Mouse (Mus musculus): ENCODE data around the gene Olfr874.
"Not testable (repeated sequence)": the region's sequence is repeated elsewhere in the genome, so short reads cannot be mapped to it uniquely, and the experiment has no call there.

Olfr874 gene

GRCm38 (mm10) chr9:37744806-37745205, at the start of gene Olfr874:
Olfr874 (plus strand) TSS chr9:37745106.
- DNase-seq: no peak

GRCm38 (mm10) chr9:37716150-37716549, 28.8 kb upstream of the Olfr874 start, which contains the start of gene Olfr160:
Olfr160 (minus strand) TSS chr9:37716250.
- no peak for DNase-seq

DNA sequence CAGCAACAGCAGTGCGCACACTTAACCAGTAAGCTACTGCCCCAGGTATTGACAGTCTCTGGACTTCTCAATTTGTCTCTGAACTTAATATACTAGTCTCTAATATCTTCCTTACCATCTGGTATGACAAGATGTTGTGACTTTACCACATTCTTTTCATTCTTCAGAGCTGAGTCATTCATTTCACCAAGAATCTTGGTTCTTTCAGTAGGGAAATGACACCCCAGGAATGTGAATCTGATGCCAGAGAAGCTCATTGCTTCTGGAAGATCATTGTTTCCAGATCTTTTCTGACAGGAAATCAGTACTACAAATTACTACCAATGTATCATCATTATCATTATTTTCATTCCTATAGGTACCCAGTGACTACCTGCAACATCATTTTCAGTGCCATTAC, 10.6 kb upstream of the Olfr874 start:
- DNase-seq: no peak

GRCm38 (mm10) chr9:37750319-37751075, 5.6 kb downstream of the Olfr874 start:
- no peak for DNase-seq

DNA sequence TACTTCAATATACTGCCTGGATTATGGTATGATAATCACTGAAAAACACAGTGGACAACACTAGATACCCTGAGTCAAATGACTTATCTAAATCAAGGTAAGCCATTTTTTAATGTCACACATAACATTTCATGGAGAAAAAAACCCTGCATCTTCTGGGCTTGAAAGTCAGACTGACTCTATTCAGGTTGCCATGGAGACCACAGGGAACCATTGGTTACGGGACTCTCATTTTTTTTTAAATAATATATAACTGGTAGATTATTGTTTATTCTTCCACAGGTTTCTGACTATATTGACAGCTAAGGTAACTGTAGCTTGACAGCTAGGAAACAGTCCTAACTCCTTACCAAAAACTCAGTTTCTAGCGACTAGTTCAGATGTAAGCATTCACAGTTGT, 6.6 kb downstream of the Olfr874 start:
- DNase-seq: no peak

GRCm38 (mm10) chr9:37752006-37752405, 7.1 kb downstream of the Olfr874 start:
- DNase-seq: no peak

GRCm38 (mm10) chr9:37761728-37762127, 16.8 kb downstream of the Olfr874 start:
- no peak for DNase-seq

DNA sequence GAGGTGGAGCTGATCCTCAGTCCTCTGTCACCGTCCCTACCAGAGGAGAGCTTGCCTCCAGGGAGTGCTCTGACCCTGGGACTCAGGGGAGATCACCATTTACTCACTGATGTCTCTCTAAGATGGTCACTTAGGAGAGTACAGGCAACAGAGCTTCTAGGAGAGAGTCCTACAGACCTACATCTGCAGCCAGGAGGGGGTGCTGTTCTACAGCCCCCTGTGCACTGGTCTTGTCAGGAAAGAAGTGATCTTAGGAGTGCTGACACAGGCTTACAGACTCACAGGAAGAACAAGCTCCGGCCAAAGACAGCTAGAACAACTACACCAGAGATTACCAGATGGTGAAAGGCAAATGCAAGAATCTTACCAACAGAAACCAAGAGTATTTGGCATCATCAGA, 17.6 kb downstream of the Olfr874 start:
- DNase-seq: no peak

DNA sequence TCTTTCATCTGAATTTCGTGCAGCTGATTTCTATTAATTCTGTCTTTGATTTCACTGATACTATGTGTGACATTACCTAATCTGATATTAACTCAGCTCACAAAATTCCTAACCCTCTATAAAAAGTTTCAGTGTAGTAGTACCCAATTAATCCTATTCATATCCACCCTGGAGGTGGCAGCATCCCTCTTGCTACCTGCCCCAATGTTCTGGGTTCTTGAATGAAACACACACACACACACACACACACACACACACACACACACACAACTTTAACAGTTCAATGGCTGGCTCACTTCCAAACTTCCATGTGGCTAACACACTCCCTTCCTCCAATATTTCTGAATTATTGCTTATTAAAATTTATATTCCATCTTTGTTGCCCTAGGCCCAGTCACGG, 25.8 kb downstream of the Olfr874 start:
- DNase-seq: no peak

DNA sequence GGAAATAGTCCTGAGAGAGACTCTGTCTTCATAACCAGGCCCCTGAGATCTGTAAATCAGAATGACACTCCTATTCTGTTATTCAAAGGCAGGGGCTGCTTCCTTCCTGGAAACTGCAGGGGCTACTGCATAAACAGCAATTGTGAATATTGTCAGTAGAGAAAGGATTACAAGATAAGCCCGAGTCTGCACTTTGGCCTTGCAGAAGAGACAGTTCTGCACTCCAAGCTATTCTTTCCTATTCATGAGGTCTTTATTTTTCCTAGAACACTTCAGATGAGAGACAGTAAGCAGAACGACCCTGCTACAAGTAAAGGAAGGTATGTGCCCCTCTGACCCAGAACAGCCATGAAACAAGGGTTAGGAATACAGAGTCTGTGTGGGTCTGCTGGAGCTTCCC, 26.9 kb downstream of the Olfr874 start, which contains the start of gene Olfr875:
TSS of gene Olfr875 (plus strand) at position 99 of the 400 bp plus-strand sequence.
- no peak for DNase-seq

GRCm38 (mm10) chr9:37782766-37783260, 37.9 kb downstream of the Olfr874 start:
- DNase-seq: peak; percentile 27

DNA sequence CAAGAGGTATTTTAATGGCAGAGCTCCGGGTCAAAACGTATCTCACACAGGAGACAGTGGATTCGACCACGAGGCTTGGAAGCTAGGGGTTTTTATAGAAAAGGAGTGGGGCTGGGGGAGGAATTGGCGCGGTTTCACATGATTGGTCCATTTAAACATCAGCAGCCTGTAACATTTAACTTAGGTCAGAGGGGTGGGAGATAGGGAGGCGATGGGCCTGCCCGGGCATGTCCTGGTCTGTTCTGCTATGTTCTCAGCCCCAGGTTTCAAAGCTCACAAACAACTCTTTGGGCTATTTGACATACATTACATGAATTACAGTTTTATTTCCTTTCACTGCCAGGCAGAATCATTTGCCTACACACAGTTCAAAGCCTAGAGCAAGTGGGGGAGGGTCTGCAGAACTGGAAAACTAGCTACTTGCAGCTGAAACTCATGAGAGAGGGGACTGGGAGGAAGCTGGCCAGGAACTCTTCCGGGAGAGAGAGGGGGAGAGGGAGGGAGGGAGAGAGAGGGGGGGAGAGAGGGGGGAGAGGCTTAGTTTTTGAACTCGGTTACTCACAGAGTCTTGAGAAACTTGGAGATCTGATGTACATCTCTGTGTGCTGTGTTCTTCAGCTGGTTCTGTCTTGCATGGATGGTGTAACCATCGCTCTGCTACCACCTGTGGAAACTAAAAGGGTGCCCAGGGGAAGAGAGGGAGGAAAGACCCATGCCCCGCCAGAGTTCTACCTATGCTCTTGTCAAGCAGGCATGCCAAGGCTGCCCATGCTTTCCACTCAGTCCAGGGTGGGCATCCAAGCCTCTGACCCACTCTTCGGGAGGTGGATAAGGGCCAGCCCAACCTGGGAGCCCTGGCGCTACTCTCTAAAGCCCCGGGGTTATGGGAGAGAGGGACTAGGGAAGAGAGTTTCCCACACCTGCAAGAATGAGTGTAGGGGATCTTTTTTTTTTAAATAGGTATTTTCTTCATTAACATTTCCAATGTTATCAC, 38.8 kb downstream of the Olfr874 start:
- not testable (repeated sequence) for DNase-seq

GRCm38 (mm10) chr9:37786411-37786810, 41.5 kb downstream of the Olfr874 start:
- DNase-seq: no peak
